Mouse (Mus musculus) cerebellum, postnatal 14 days (tissue): Measurements from ENCODE around the gene Sdhb.

Experiments used
- DNase-seq, 2 experiments: peaks; one replicate each; pipeline ENCODE4 v3.0.0; 2021; ENCODE audit warnings: mixed read lengths in 2 of 2

Gene Sdhb

DNA sequence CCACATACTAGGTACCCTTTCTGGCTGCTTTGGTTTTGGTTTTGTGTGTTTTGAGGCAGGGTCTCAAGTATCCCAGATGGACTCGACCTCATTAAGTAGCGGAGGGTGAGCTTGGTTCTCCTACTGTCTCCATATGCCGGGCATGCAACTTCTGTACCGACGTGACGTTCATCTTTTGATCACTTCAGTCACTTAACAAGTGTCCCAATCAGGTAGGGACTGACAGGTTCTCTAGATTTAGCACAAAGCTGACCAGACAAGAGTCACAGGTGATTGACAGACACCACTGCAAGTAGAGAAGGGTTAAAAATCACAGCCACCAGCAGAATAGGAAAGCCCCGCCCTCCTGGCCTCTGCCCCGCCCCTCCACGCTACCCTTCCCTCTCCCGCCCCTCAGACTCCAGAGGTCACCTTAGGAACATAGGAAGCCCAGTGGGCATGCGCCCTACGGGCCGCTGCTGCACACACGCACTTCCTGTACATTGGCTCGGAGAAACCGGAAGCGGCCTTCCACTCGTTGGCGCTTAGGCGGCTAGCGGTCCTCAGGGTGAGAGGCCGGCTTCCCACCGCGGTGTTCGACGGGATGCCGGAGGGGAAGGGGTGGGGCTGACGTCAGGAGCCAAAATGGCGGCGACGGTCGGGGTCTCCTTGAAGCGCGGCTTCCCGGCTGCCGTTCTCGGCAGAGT, at the start of gene Sdhb:
Gene Sdhb, plus strand, starts transcription at position 423 of the 686 bp plus-strand sequence.
- peak; percentile 96 for DNase-seq

DNA sequence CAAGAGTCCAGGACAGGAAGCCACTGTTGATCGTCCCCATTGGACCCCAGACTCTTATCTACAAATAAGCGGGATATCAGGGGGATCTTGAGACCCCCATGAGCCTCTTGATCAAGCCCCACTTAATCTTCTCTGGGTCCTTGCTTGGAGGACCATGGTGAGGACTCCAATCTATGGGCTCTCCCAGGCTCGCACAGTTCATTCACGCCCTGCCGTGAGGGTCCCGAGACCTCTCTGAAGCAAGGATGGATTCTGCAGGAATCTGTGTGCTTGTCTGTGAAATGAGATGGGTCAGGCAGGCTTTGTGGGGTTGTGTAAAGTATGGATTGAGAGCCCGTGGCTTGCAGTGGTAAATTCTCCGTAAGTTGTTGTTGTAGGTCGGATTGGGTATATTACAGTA, 49.6 kb upstream of the Sdhb start:
- DNase-seq, result no peak

DNA sequence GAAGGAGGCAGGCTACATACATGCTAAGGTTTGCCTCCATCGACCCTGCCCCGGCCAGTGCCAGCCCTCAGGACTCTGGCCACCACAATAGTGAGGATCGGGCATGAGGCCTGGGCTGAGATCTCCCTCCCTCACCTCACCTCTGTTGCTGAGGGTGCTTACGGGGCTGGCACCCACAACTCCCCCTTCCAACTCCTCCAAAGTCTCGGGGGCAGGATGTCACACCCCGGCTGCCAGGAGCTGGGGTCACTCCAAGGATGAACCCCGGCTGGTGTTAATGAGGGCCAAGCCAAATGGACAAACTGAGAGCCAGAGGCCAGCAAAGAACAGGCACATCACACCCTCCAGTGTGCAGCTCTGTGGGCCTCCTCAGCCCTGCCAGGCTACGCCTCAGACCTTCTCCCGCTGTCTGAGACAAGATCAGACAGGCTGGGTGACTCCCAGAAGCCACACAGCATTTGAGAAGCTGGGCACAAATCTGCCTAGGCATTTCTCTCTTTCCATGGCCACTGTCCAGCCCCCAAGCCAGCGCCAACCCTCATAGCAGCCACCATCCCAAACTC, 48.7 kb upstream of the Sdhb start:
- DNase-seq, result no peak

DNA sequence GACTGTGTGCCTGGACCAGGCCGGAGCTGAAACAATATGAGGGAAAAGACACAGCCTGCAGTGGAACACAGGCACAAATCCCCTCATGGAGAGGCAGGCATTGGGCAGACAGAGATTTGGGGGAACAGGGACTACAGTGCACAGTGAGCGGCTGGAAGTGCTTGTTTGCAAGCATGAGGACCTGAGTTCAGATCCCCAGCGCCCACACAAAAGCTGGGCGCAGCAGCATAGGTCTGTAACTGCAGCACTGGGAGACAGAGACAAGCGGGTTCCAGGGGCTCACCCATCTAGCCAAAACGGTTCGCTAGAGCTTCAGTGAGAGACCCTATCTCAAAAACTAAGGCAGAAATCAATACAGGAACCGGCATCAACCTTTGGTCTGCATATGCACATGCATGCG, 47.4 kb upstream of the Sdhb start:
- no peak for DNase-seq

DNA sequence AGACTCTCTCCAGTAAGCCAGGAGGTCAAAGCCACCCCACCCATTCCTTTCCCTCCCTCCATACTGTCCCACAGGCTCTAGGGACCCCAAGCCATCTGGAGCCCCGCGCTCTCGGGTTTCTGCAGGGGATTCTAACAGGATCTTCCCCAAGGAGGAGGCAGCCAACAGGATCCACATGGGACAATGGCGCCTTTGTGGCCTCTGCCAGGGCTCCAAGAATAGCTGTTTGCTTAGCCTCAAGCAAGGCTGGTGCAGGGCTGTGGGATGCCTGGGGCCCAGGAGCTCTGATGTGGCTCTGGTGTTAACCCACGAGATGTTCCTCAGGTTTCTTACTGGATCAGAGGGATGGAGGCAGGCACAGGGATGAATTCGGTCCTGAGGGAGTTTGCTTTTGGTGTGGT, 46.3 kb upstream of the Sdhb start:
- DNase-seq, result no peak

DNA sequence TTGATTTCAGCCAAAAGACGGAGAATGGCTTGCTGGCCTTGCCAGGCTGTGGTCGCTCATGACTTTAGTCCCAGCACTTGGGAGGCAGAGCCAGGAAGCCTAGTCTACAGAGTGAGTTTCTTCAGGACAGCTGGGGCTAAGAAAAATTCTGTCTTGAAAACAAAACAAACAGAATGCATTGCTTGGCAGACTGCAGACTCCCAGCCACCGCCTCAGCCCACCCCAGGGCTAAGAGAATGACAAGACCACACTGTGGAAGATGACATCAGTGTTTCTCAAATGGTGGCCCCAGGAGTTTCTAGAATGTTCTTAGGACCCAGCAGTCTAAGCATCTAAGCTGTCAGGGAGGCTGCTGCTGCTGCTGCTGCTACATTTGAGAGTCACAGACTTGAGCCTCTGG, 45.8 kb upstream of the Sdhb start:
- DNase-seq, result no peak

DNA sequence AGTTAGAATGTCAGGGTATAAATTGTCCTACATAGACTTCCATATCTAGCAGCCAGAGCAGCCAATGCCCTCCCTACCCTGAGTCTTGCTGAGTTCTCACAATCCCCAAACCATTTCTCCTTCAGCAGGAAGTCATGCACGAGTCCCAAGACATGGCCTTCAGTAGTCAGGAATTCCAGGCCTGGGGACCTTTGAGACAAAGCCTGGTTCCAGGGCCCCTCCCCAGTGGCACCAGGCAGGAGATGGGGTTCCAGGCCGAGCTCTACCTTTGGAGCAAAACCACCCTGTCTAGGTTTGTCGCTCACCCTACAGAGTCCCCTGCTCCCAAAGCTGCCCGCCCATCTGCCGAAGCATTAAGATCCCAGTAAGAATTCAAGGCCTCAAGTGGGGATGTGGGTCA, 44.7 kb upstream of the Sdhb start:
- no peak for DNase-seq

DNA sequence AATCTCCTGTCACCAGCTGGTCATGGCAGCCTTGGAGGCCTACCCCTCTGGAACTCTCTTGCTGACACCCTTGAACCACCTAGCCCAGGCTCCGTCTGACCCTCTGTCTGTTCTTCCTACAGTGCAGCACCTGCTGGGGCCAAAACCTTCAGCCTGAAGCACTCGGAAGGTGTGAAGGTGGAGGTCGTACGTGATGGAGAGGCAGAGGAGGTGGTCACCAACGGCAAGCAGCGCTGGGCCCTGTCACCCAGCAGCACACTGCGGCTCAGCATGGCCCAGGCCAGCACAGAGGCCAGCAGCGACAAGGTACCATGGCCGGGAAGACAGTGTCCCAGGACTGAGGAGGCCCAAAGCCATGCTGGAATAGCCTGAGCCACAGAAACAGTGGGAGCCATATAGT, 43.6 kb upstream of the Sdhb start:
- DNase-seq, result no peak

DNA sequence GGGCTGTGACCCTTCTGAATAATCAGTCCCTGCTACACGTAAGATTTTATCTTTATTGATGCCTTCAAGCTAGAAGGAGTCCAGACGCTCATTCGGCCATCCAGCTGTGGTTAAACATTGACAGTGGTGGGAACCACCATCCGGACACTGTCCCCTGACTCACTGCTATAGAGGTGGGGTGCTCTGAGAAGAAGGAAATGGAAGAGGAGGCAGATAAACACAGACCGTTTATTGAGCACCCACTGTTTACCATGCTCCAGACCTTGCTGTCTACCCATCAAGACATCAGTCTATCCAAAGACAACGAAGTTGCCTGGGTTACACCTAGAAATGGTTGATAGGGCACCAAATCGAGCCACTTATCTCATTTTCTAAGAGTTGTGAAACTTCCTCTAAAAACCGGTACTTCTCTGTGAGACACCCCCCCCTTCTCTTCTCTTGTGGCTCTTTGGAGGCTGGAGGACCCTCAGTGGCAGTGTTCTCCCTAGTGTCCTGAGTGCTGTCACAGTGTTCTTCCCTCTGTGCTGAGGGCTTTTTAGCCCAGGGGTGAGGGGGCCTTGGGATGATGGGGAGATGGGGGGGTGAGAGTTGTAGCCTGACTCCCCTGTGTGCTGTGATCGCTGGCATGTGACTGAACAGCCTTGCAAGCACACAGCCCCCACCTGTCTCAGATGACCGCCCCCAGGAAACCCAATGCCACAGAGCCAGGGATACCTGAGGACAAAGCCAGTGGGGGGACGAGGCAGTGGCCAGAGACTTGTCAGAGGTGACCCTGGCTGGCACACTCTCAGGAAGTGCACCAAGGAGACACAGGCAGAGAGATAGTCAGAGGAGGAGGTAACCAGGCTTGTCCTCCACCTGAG, 40.8 kb upstream of the Sdhb start:
- no peak for DNase-seq

DNA sequence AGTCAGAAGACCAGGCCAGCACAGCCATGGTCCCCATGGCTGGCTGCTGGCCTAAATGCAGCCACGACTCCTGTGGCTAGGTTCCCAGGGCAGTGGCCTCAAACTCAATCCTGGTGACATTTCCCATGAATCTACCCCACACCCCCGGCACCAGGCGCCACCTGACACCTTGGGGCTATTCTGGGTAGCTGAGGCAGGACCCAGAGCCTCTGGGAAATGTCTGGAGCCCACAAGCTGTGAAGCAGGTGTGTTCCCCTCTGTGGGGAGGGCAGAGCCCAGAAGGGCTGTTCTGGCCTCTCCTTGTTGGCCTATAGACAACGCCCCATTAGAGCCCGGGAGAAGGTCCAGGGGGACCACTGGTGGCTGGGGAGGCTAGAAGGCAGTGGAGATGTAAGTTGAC, 38.5 kb upstream of the Sdhb start:
- no peak for DNase-seq

DNA sequence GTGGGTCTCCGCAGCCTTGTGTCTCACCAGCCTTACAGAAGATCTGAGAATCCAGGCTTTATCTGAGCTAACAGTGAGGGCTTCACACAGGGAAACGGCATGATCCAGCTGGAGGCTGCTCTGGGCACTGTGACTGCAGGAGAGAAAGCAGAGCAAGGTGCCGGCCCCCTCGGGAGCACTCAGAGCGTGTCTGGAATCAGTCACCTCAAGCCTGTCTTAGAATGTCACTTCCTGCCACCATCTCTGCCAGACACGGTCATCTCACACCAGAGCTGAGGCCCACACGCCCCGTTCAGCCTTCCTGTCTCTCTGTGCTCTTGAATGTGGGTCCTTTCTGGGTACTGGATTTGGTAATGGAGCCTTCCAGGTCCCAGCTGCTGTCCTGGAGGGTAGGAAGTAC, 35.4 kb upstream of the Sdhb start:
- DNase-seq, result no peak

DNA sequence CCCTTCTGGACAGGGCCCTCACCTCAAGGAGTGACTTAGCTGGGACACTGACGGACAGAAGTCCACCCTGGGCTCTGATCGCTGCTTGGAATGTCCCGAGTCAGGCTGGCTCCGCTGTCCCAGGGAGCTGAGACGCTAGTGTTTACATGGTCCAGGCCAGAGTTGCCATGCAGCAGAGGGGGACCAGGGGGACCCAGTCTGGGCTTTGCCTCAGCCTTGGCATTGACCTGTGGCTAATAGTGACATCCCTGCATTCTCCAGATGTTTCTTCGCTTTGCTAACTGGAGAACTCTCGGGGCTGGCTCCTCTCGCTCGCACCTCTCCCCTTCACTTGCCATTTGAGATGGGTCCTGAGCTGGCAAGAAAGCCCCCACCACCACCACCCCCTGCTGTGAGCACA, 32.7 kb upstream of the Sdhb start:
- DNase-seq, result no peak

DNA sequence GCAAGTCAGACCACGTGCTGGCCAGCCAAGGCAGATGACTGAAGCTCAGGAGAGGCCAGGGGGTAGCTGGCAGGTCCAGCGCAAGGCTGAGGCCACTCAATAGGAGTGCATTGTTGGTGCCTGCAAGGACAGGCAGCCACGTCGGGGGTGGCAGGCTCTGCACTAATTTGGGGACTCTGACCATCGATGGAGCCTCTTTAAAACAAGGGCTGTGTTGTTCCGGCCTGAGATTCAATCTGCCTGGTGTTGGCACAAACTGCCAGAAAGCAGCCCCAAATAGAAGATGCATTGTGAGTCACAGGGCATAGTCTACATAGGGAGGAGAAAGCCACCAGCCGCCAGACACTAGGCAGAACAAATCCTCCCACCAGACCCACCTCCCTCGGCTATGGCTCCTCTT, 31.3 kb upstream of the Sdhb start:
- DNase-seq, result no peak

DNA sequence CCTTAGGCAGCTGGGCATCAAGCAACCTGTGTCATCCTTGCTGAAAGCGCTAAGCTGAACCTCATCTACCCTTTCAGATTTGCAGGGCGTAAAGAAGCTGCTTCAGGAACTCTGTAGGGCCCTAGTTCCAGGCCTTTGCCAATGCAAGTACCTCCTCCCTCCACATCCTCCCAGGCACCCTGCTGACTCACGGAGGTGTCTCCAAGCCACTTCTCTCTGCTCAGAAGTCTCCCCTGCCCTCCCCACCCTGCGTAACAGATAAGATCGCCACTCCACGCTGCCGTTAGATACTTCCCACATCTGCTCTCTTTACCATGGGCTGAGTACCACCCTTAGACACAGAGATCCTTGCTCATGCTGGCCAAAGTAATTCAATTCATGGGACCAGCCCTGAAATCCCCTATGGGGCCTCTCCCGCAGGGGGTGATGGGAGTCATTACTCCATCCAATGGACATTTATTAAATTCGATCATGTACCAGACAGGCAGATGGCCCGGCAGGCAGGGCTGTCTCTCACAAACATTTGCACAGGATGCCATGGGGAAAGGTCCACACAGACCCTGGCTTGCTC, 30.0 kb upstream of the Sdhb start:
- DNase-seq, result no peak

DNA sequence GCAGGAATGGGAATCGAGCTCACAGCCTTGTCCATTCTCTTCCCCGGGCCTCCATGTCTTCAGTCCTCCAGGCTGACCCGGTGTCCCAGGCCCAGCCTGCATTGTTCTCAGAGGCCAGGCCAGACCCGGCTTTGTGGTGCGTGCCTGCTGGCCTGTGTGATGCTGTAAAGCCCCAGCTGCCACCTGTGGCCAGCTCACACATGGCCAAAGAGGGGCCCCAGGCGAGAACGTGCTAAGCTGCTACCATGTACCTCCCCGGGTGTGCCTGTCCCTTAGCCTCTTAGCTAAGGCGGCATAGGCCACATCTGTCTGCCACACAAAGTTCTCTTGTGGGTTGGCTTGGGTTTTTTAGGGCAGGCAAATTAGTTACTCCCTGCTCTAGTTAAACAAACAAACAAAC, 25.4 kb upstream of the Sdhb start:
- no peak for DNase-seq

DNA sequence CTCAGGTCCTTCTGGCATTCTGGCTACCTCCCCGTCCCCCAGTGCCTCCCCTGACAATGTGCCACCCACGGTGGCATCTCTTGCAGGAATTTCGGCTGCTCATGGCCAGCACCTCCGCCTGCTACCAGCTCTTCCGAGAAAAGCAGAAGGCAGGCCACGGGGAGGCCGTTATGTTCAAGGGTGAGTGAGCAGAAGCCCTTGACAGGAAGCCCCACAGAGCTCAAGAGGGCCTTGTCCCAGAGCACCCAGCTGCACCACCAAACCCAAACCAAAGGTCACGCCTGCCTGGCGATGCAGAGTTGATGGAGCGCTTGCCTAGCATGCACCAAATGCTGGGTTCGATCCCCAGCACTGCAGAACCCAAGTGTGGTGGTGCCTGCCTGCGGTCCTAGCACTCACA, 16.6 kb upstream of the Sdhb start:
- DNase-seq, result no peak

DNA sequence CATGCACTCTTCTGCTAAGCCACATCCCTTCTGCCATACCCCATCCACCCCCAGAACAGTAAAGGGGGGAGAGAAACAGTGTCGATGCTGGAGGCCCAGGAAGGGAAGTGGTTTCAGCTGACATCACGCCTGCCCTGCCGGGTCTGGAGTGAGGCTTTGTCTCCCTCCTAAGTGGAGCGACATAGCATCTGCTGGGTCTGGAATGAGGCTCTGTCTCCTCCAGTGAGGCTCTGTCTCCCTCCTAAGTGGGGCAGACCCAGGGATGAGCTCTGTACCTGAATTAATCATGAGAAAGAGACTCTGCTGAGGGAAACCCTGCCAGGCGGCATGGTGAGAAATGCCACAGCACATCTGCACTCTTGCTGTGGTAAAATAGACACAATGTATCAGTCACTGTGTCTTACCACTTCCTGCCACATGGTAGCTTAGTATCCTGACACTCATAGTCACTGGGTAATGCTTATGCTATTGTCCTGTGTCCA, 16.0 kb upstream of the Sdhb start:
- DNase-seq, result no peak

DNA sequence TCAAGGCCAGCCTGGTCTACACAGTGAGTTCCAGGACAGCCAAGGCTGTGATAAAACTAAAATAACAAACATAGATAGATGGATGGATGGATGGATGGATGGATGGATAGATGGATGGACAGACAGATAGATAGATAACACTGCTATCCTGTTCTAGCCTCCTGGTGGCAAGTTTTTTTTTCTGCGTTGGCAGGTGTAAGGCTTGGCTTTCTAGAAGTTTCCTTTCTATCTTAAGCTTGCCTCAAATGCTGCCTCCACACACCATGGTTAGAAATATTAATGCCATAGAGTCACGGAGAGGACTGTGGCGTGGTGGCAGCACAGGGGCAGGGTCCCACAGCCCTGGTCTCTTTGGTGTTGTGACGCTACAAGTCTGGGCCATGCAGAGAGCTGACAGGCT, 15.4 kb upstream of the Sdhb start:
- DNase-seq, result no peak

DNA sequence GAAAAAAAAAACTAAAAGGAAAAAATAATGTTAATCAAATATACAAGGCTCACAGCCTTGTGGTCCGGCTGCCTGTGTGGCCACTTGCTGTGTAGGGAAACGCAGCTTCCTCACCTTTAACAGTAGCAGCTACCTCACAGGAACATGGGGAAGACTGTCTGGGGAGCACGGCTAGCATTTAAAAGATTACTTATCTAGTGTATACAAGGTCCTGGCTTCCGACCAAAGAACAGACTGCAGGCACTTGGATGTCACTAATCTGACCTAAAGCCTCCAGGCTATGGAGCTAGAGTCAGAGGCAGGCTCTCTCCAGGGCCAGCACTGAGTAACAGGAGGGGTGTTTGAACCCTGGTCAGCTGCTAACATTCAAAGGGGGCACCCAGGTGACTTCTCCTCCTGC, 15.0 kb upstream of the Sdhb start:
- DNase-seq, result no peak

DNA sequence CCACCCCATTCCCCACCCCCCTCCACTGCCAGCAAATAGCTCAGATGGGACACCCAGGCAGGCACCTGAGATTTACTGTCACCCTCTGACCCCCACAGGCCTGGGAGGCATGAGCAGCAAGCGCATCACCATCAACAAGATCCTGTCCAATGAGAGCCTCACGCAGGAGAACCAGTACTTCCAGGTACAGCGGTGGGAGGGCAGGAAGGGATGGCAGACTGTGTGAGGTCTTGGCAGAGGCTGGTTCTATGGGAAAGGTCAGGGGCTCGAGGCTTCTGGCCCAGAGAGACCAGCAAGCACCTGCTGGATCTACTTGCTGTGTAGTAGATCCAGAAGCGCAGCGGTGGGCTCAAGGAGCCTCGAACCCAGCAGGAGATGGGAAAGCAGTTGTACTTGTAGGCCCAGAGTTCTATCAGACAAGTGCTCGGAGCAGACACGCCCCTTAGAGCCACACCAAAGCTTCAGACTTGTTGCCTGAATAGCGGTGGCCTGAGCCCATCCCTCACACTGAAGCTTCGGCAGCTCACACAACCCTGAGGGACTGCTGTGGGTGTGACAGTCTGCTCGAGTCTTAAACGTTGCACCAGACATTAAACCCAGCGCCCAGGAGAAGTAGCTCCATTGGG, 14.3 kb upstream of the Sdhb start:
- DNase-seq, result no peak

DNA sequence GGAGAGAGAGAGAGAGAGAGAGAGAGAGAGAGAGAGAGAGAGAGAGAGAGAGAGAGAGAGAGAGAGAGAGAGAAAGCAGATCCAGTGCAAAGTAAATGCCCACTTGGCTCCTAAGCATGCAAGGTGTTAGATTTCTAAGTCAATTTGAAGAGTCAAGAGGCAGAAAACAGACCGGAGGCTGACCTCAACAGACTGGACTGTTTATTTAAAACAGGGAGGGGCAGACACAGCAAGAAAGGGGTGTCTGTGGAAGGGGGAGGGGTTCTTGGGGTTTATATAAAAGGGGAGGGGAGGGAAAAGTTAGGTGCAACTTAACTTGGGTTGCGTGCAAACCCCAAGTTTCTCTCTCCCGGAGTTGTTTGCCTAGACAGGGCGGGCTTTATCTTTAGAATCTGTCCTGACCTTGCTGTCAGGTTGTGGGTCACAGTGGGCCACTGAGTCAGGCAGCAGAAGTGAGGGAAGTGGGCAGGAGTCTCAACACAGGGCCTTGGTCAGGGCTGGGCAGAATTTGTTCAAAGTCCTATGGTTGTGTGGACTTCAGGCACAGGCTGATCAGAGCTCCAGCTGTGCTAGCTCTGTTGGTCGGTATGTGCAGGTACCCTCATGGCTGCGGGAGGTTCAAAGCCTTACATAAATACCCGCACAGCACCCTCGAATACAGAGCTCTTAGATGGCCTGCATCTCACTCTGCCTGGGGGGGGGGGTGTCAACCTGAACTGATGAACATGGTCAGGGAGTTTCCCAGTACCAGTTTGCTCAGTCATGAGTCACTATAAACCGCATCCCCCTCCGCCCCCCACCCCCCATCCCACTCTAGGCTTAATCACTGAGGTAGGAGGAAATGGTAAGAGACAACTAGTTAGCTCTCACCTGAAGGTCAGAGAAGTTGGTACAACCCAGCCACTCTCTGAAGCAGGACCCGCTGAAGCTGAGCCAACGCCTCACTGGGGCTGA, 13.2 kb upstream of the Sdhb start:
- no peak for DNase-seq

DNA sequence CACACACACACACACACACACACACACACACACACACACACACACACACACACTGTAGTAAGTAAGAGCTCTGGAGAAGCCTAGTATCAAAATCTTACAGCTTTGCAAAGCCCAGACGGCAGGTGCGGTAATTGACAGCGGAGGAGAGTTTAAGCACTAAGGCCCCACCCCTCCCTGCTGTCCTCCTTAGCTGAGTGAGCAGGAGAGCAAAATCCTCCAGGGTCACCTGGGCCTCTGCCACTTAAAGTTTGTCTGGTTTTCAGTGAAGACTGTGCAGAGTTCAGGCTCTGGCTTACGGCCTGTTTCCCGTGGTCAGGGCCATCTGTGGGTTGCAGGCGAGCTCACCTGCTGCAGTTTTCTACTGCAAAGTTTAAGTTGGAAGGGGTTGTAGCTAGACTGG, 12.5 kb upstream of the Sdhb start:
- peak; percentile 40 to 56 for DNase-seq
